Mouse (Mus musculus): Measurements from ENCODE around the gene Arhgap23. TPM values are rescaled to one million over a fixed set of nuclear protein-coding genes. Genes with fewer than 3 reads are reported as not detected.

Arhgap23 gene
- total and polyA plus RNA-seq, 3 experiments: 1.2 to 5.6 (median 4.2) TPM

DNA sequence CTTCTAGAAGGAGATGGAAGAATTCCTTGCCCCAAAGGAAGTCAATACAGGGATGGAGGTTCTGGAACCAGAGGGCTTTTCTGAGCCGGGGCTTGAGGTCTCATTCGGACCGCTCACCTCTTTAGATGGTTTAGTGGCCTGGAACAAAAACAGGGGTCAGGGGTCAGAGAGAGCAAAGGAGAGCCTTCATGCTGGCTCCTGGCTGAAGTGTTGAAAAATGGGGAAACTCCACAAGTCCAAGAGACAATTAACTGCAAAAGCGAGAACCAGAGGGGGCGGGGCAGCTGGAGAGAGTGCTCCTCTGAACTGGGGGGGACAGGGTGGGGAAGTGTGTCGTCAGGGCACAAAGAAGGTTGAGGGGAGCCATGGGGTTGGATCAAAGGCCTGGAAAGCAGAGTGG is 97.2 kb downstream of the Arhgap23 start:
- H3K27ac ChIP-seq (ENCODE audit: insufficient read depth, low read depth): no peak overlapping the region
- no peak overlapping the region for H3K9ac ChIP-seq (ENCODE audit: insufficient read depth, low read depth)
- peak overlapping the region; percentile 6 to 62 (median 35) for H3K4me3 ChIP-seq (replicated peaks in 1 of 3; ENCODE audit: low read depth in 2 of 3, low read length in 2 of 3, poor library complexity in 1 of 3)

GRCm38 (mm10) chr11:97513066-97513465 is 97.7 kb downstream of the Arhgap23 start:
- Histone ChIP-seq H3K4me1 (ENCODE audit: control insufficient read depth in 1 of 2, insufficient read depth in 2 of 2) (peaks cover 23 to 40% of the 10 kb centered on the region in 2 experiments), H3K27ac (ENCODE audit: insufficient read depth, low read depth) (no peak overlapping the region), H3K9me3 (replicated peaks; ENCODE audit: low read length) (peaks cover 5% of the 10 kb centered on the region), H3K4me3 (replicated peaks in 1 of 3; ENCODE audit: low read depth in 2 of 3, low read length in 2 of 3, poor library complexity in 1 of 3) (no peak overlapping the region), H3K4me2 (ENCODE audit: insufficient read depth, low read depth, poor library complexity, severe bottlenecking) (no peak overlapping the region), H3K36me3 (replicated peaks in 1 of 2; ENCODE audit: control insufficient read depth in 1 of 2, insufficient read depth in 1 of 2, low read length in 1 of 2) (no peaks in the 10 kb centered on the region), H3K27me3 (replicated peaks) (peaks cover 44% of the 10 kb centered on the region), H3K79me2 (replicated peaks; ENCODE audit: control insufficient read depth, extremely low read depth, insufficient read depth, poor library complexity, severe bottlenecking) (no peaks in the 10 kb centered on the region), H3K9ac (ENCODE audit: insufficient read depth, low read depth) (no peak overlapping the region)
- no peak for DNase-seq (ENCODE audit: extremely low read depth)
- dilution Hi-C loops (cut with MboI; ENCODE audit: extremely low pct_ligation_motif_present, extremely low pct_unique_long_range_greater_than_20kb, low sequenced_read_pairs) (no loop called here), in situ Hi-C loops (cut with MboI; ENCODE audit: low pct_ligation_motif_present, low pct_unique_long_range_greater_than_20kb, low sequenced_read_pairs) (no loop called here)
- TF ChIP-seq JUND (conservative IDR thresholded peaks at IDR 0.05; ENCODE audit: low read depth, low read length) (no peak), POLR2A (IDR thresholded peaks at IDR 0.05; ENCODE audit: low read depth, low read length) (no peak), TCF12 (IDR thresholded peaks at IDR 0.05; ENCODE audit: low read depth, low read length) (no peak), MEF2A (IDR thresholded peaks at IDR 0.05; ENCODE audit: borderline replicate concordance, low read depth, low read length) (no peak), TBP (conservative IDR thresholded peaks at IDR 0.05; ENCODE audit: low read depth, low read length) (no peak), UBTF (IDR thresholded peaks at IDR 0.05; ENCODE audit: low read depth, low read length) (no peak), CTCF (conservative IDR thresholded peaks at IDR 0.05 in 1 of 2, IDR thresholded peaks at IDR 0.05 in 1 of 2; ENCODE audit: low read depth in 2 of 2, low read length in 2 of 2) (no peak), ZNF384 (IDR thresholded peaks at IDR 0.05; ENCODE audit: low read depth, low read length) (no peak)

More for the DNA sequence above, 97.2 kb downstream of the Arhgap23 start:
- Histone ChIP-seq H3K27me3 (replicated peaks) (peaks cover 39% of the 10 kb centered on the region), H3K4me2 (ENCODE audit: insufficient read depth, low read depth, poor library complexity, severe bottlenecking) (no peak overlapping the region), H3K36me3 (replicated peaks in 1 of 2; ENCODE audit: control insufficient read depth in 1 of 2, insufficient read depth in 1 of 2, low read length in 1 of 2) (no peaks in the 10 kb centered on the region), H3K4me1 (ENCODE audit: control insufficient read depth in 1 of 2, insufficient read depth in 2 of 2) (peaks cover 23 to 44% of the 10 kb centered on the region in 2 experiments), H3K79me2 (replicated peaks; ENCODE audit: control insufficient read depth, extremely low read depth, insufficient read depth, poor library complexity, severe bottlenecking) (no peaks in the 10 kb centered on the region), H3K9me3 (replicated peaks; ENCODE audit: low read length) (peaks cover 5% of the 10 kb centered on the region)
- dilution Hi-C loops (cut with MboI; ENCODE audit: extremely low pct_ligation_motif_present, extremely low pct_unique_long_range_greater_than_20kb, low sequenced_read_pairs): no loop called here
- in situ Hi-C loops (cut with MboI; ENCODE audit: low pct_ligation_motif_present, low pct_unique_long_range_greater_than_20kb, low sequenced_read_pairs): no loop called here
- DNase-seq (ENCODE audit: extremely low read depth): no peak
- no peak for TF ChIP-seq POLR2A (IDR thresholded peaks at IDR 0.05; ENCODE audit: low read depth, low read length)
- no peak for TF ChIP-seq CHD1 (IDR thresholded peaks at IDR 0.05; ENCODE audit: low read depth, low read length)
- no peak for TF ChIP-seq SMC3 (IDR thresholded peaks at IDR 0.05; ENCODE audit: low read depth, low read length)
- no peak for TF ChIP-seq CHD2 (IDR thresholded peaks at IDR 0.05; ENCODE audit: low read length)

DNA sequence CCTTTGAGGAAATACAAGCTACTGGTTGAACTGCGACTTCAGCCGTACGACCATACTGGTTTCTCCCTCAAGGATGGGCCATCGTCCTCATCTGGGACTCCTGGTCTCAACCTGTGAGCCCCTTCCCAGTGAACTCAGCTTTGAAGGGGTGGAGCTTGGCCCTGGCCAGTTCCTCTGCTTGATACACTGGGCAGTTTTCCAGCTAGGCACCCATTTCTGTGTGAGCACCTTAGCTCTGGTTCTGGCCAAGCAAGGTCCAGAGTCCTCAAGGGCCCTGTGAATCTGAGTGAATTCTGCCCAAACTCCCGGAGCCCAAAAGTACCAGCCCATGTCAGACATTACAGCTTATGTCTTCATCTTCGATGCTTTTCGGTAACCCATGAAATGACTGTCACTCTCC is 105.2 kb downstream of the Arhgap23 start:
- no peak overlapping the region for H3K9ac ChIP-seq (ENCODE audit: insufficient read depth, low read depth)
- no peaks in the 10 kb centered on the region for H3K79me2 ChIP-seq (replicated peaks; ENCODE audit: control insufficient read depth, extremely low read depth, insufficient read depth, poor library complexity, severe bottlenecking)
- dilution Hi-C loops (cut with MboI; ENCODE audit: extremely low pct_ligation_motif_present, extremely low pct_unique_long_range_greater_than_20kb, low sequenced_read_pairs) (no loop called here), in situ Hi-C loops (cut with MboI; ENCODE audit: low pct_ligation_motif_present, low pct_unique_long_range_greater_than_20kb, low sequenced_read_pairs) (no loop called here)
- no peak overlapping the region for H3K27ac ChIP-seq (ENCODE audit: insufficient read depth, low read depth)
- peaks cover 95% of the 10 kb centered on the region for H3K27me3 ChIP-seq (replicated peaks)
- no peaks in the 10 kb centered on the region for H3K36me3 ChIP-seq (replicated peaks in 1 of 2; ENCODE audit: control insufficient read depth in 1 of 2, insufficient read depth in 1 of 2, low read length in 1 of 2)
- no peak overlapping the region for H3K4me3 ChIP-seq (replicated peaks in 1 of 3; ENCODE audit: low read depth in 2 of 3, low read length in 2 of 3, poor library complexity in 1 of 3)
- no peak overlapping the region for H3K4me2 ChIP-seq (ENCODE audit: insufficient read depth, low read depth, poor library complexity, severe bottlenecking)
- no peak for TF ChIP-seq SIN3A (IDR thresholded peaks at IDR 0.05; ENCODE audit: low read length)
- no peak for TF ChIP-seq EP300 (IDR thresholded peaks at IDR 0.05; ENCODE audit: low read length)
- TF ChIP-seq SMC3 (IDR thresholded peaks at IDR 0.05; ENCODE audit: low read depth, low read length): no peak
- no peak for TF ChIP-seq RAD21 (IDR thresholded peaks at IDR 0.05; ENCODE audit: low read depth, low read length)
- TF ChIP-seq ZNF384 (IDR thresholded peaks at IDR 0.05; ENCODE audit: low read depth, low read length): no peak
- no peak for TF ChIP-seq ZKSCAN1 (IDR thresholded peaks at IDR 0.05; ENCODE audit: borderline replicate concordance, low read depth, low read length)
- TF ChIP-seq GABPA (IDR thresholded peaks at IDR 0.05; ENCODE audit: insufficient replicate concordance, low read depth, low read length): no peak
- TF ChIP-seq RCOR1 (conservative IDR thresholded peaks at IDR 0.05; ENCODE audit: low read depth, low read length): no peak
- TF ChIP-seq PAX5 (IDR thresholded peaks at IDR 0.05; ENCODE audit: low read length): no peak
- no peak for TF ChIP-seq KAT2A (IDR thresholded peaks at IDR 0.05; ENCODE audit: insufficient replicate concordance, low read length)
- TF ChIP-seq ZMIZ1 (IDR thresholded peaks at IDR 0.05; ENCODE audit: low read depth, low read length): no peak
- no peak for TF ChIP-seq USF1 (IDR thresholded peaks at IDR 0.05; ENCODE audit: low read depth, low read length)
- DNase-seq (ENCODE audit: extremely low read depth): no peak
- no peaks in the 10 kb centered on the region for H3K9me3 ChIP-seq (replicated peaks; ENCODE audit: low read length)
- H3K4me1 ChIP-seq (ENCODE audit: control insufficient read depth in 1 of 2, insufficient read depth in 2 of 2): no peaks in the 10 kb centered on the region
